Mouse (Mus musculus) hindbrain, embryonic 10.5 days (tissue): ENCODE data around the gene Fblim1. TPM values are rescaled to one million over a fixed set of nuclear protein-coding genes. Genes with fewer than 3 reads are reported as not detected.

Experiments
- DNase-seq: peaks from one replicate; pipeline ENCODE4 v3.0.0-alpha.2; 2017; ENCODE audit warnings: low spot score
- H3K27ac ChIP-seq: fragments of 300-500 bp; sonication (generic); 2 replicates; pipeline ENCODE4 v1.5.1; 2016; ENCODE audit warnings: mild to moderate bottlenecking, moderate library complexity
- H3K27me3 ChIP-seq: fragments of 300-500 bp; sonication (generic); 2 replicates; pipeline ENCODE4 v1.6.1; 2016; ENCODE audit warnings: mild to moderate bottlenecking; ENCODE audit not compliant: poor library complexity, insufficient read depth, severe bottlenecking
- H3K36me3 ChIP-seq: fragments of 300-500 bp; sonication (generic); 2 replicates; pipeline ENCODE4 v1.6.1; 2016; ENCODE audit warnings: mild to moderate bottlenecking, moderate library complexity
- H3K4me1 ChIP-seq: fragments of 300-500 bp; sonication (generic); replicated peaks from 2 replicates; pipeline ENCODE4 v1.6.1; 2016; ENCODE audit warnings: mild to moderate bottlenecking
- H3K4me3 ChIP-seq: fragments of 300-500 bp; sonication (generic); 2 replicates; pipeline ENCODE4 v1.5.1; 2016; ENCODE audit warnings: mild to moderate bottlenecking, moderate library complexity
- H3K9me3 ChIP-seq: fragments of 300-500 bp; sonication (generic); 2 replicates; pipeline ENCODE4 v1.6.1; 2016; ENCODE audit warnings: mild to moderate bottlenecking, moderate library complexity
- WGBS: fragments of 180-500 bp; shearing (Covaris S2); methylation state at CpG from one replicate; pipeline ENCODE4 v1.1.7; 2016; 5-methylcytosine and 5-hydroxymethylcytosine counted together
- polyA plus RNA-seq: library from polyadenylated mRNA; unstranded; fragments of >200 nt; fragmentation: Nextera tagmentation; extraction: Ambion mirVana; gene quantifications from 2 replicates; pipeline ENCODE4 v1.2.1, GENCODE M21; 2016

The Fblim1 gene
- polyA plus RNA-seq: 33.7 and 34.4 TPM in 2 replicates

GRCm38 (mm10) chr4:141605861-141606260 is at the start of gene Fblim1:
TSS of gene Fblim1 (minus strand) at chr4:141606096.
- no peaks in the 10 kb centered on the region for H3K9me3 ChIP-seq
- no peak within 1 kb of the TSS for H3K4me3 ChIP-seq
- H3K27ac ChIP-seq: no peak within 1 kb of the TSS
- no peak for DNase-seq
- peaks cover 16% of the 10 kb centered on the region; the same call in 1 of the 2 replicates for H3K4me1 ChIP-seq
- WGBS: 80% methylated on average over 11 of the region's 11 CpGs
- H3K27me3 ChIP-seq: peaks cover 12% of the 10 kb centered on the region
- H3K36me3 ChIP-seq: no peaks in the 10 kb centered on the region

GRCm38 (mm10) chr4:141654509-141654908 is 48.6 kb upstream of the Fblim1 start:
- Histone ChIP-seq H3K27ac (no peak overlapping the region), H3K27me3 (no peaks in the 10 kb centered on the region), H3K4me3 (no peak overlapping the region), H3K36me3 (peaks cover 52% of the 10 kb centered on the region), H3K4me1 (0 out of 2 replicates have a peak, but pooled peaks cover 9% of the 10 kb centered on the region), H3K9me3 (no peaks in the 10 kb centered on the region)
- 92% methylated on average over 6 of the region's 6 CpGs for WGBS
- no peak for DNase-seq

- H3K9me3 ChIP-seq: no peaks in the 10 kb centered on the region
- no peak for DNase-seq
- 93% methylated on average over 13 of the region's 13 CpGs for WGBS
- no peak overlapping the region for H3K4me3 ChIP-seq
- 0 out of 2 replicates have a peak, but pooled peaks cover 9% of the 10 kb centered on the region for H3K4me1 ChIP-seq
- no peaks in the 10 kb centered on the region for H3K27me3 ChIP-seq
- peaks cover 53% of the 10 kb centered on the region for H3K36me3 ChIP-seq
- H3K27ac ChIP-seq: no peak overlapping the region
These were observed 47.9 kb upstream of the Fblim1 start for GRCm38 (mm10) chr4:141653813-141654212.

- Histone ChIP-seq H3K4me1 (0 out of 2 replicates have a peak, but pooled peaks cover 9% of the 10 kb centered on the region), H3K36me3 (peaks cover 55% of the 10 kb centered on the region), H3K4me3 (no peak overlapping the region), H3K27ac (no peak overlapping the region), H3K27me3 (no peaks in the 10 kb centered on the region), H3K9me3 (no peaks in the 10 kb centered on the region)
- WGBS: 95% methylated on average over 8 of the region's 8 CpGs
- DNase-seq: no peak
These were observed 47.1 kb upstream of the Fblim1 start for GRCm38 (mm10) chr4:141653044-141653443.

- 88% methylated on average over 10 of the region's 10 CpGs for WGBS
- no peaks in the 10 kb centered on the region for H3K27me3 ChIP-seq
- H3K27ac ChIP-seq: no peak overlapping the region
- H3K4me1 ChIP-seq: 0 out of 2 replicates have a peak, but pooled peaks cover 9% of the 10 kb centered on the region
- peaks cover 63% of the 10 kb centered on the region for H3K36me3 ChIP-seq
- no peaks in the 10 kb centered on the region for H3K9me3 ChIP-seq
- no peak for DNase-seq
- no peak overlapping the region for H3K4me3 ChIP-seq
These were observed 46.0 kb upstream of the Fblim1 start for GRCm38 (mm10) chr4:141651944-141652343.

- Histone ChIP-seq H3K9me3 (no peaks in the 10 kb centered on the region), H3K4me1 (0 out of 2 replicates have a peak, but pooled peaks cover 9% of the 10 kb centered on the region), H3K27me3 (no peaks in the 10 kb centered on the region), H3K36me3 (peaks cover 69% of the 10 kb centered on the region), H3K4me3 (no peak overlapping the region), H3K27ac (no peak overlapping the region)
- no peak for DNase-seq
- WGBS: 88% methylated on average over 6 of the region's 6 CpGs
These were observed 45.4 kb upstream of the Fblim1 start for GRCm38 (mm10) chr4:141651286-141651685.

GRCm38 (mm10) chr4:141649244-141649643 is 43.3 kb upstream of the Fblim1 start:
- WGBS: 91% methylated on average over 6 of the region's 6 CpGs

GRCm38 (mm10) chr4:141648262-141648661 is 42.4 kb upstream of the Fblim1 start:
- WGBS: 90% methylated on average over 5 of the region's 5 CpGs
- no peaks in the 10 kb centered on the region for H3K27me3 ChIP-seq
- H3K36me3 ChIP-seq: peaks cover 49% of the 10 kb centered on the region

More at GRCm38 (mm10) chr4:141649244-141649643, 43.3 kb upstream of the Fblim1 start:
- H3K9me3 ChIP-seq: no peaks in the 10 kb centered on the region
- H3K4me3 ChIP-seq: no peak overlapping the region
- H3K36me3 ChIP-seq: peaks cover 59% of the 10 kb centered on the region
- H3K27ac ChIP-seq: no peak overlapping the region
- H3K4me1 ChIP-seq: 0 out of 2 replicates have a peak, but pooled peaks cover 9% of the 10 kb centered on the region
- no peak for DNase-seq
- no peaks in the 10 kb centered on the region for H3K27me3 ChIP-seq

GRCm38 (mm10) chr4:141647187-141647586 is 41.3 kb upstream of the Fblim1 start:
- Histone ChIP-seq H3K9me3 (no peaks in the 10 kb centered on the region), H3K27me3 (no peaks in the 10 kb centered on the region), H3K4me3 (no peak overlapping the region), H3K27ac (no peak overlapping the region), H3K36me3 (peaks cover 48% of the 10 kb centered on the region), H3K4me1 (0 out of 2 replicates have a peak, but pooled peaks cover 9% of the 10 kb centered on the region)
- DNase-seq: no peak
- WGBS: 96% methylated on average over 3 of the region's 3 CpGs

More at GRCm38 (mm10) chr4:141648262-141648661, 42.4 kb upstream of the Fblim1 start:
- H3K9me3 ChIP-seq: no peaks in the 10 kb centered on the region
- no peak overlapping the region for H3K4me3 ChIP-seq
- H3K27ac ChIP-seq: no peak overlapping the region
- H3K4me1 ChIP-seq: 0 out of 2 replicates have a peak, but pooled peaks cover 9% of the 10 kb centered on the region
- no peak for DNase-seq

- H3K27me3 ChIP-seq: no peaks in the 10 kb centered on the region
- peaks cover 49% of the 10 kb centered on the region for H3K36me3 ChIP-seq
- H3K4me3 ChIP-seq: no peak overlapping the region
- H3K9me3 ChIP-seq: no peaks in the 10 kb centered on the region
- no peak for DNase-seq
- H3K4me1 ChIP-seq: no peaks in the 10 kb centered on the region
- 94% methylated on average over 8 of the region's 8 CpGs for WGBS
- H3K27ac ChIP-seq: no peak overlapping the region
These were observed 40.1 kb upstream of the Fblim1 start for GRCm38 (mm10) chr4:141645988-141646387.

- 74% methylated on average over 7 of the region's 7 CpGs for WGBS
- Histone ChIP-seq H3K36me3 (peaks cover 60% of the 10 kb centered on the region), H3K27me3 (no peaks in the 10 kb centered on the region), H3K9me3 (no peaks in the 10 kb centered on the region), H3K4me3 (no peak overlapping the region), H3K27ac (no peak overlapping the region), H3K4me1 (0 out of 2 replicates have a peak, but pooled peaks cover 6% of the 10 kb centered on the region)
- no peak for DNase-seq
These were observed 37.4 kb upstream of the Fblim1 start for GRCm38 (mm10) chr4:141643118-141643855.

- WGBS: 89% methylated on average over 25 of the region's 25 CpGs
- H3K27me3 ChIP-seq: no peaks in the 10 kb centered on the region
- no peak overlapping the region for H3K27ac ChIP-seq
- no peak overlapping the region for H3K4me3 ChIP-seq
- DNase-seq: no peak
- H3K9me3 ChIP-seq: no peaks in the 10 kb centered on the region
- H3K4me1 ChIP-seq: 0 out of 2 replicates have a peak, but pooled peaks cover 6% of the 10 kb centered on the region
- H3K36me3 ChIP-seq: peaks cover 62% of the 10 kb centered on the region
These were observed 36.3 kb upstream of the Fblim1 start for GRCm38 (mm10) chr4:141641961-141642811.
